Comparison of ENCODE assay signal across 10 mouse cellular contexts in the genomic region with DNA sequence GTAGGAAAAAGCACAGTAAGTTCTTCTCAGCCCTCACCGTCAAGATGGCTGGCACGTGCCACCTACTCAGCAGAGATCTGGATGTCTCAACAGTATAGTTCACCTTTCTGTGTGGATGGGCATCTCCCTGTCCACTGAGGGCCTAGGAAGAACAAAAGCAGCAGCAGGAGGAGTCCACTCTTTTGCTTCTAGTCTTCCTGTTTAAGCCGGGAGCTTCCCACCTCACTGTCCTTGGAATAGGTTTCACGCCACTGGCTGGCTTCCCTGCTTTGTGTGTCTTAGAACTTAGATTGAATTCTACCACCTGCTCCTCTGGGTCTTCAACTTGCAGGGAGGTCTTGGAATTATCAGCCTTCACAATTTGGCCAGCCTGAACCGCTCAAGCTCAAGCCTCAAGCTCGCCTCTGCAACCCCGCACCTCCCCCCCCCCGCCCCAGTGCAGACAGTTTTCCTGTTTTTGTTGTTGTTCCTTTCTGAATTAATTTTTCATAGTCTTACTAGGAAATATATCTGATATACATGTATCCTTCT. TPM values are rescaled to one million over a fixed set of nuclear protein-coding genes. Genes with fewer than 3 reads are reported as not detected.
DNase-seq lines count a peak whose midpoint lies in the region; ATAC-seq and TF ChIP-seq lines count a peak whose summit lies in the region.
"Had no signal": no experiment of that assay in that cellular context is flagged by ENCODE, and none has a peak within 500 bp of the region (broad histone marks: within the 10 kb centered on the region; RNA-seq: fewer than 3 reads in every experiment).

No protein-coding gene starts in this region.

- H3K9me3 ChIP-seq in forebrain, postnatal 0 days (ENCODE audit: low read length), result no peaks in the 10 kb centered on the region
- H3K9me3 ChIP-seq in forebrain, embryonic 12.5 days, result no peaks in the 10 kb centered on the region

- TF ChIP-seq POLR2A in embryonic fibroblast, embryonic 13.5 days (IDR thresholded peaks at IDR 0.05; ENCODE audit: low read depth, low read length), result no peak

- no peak for TF ChIP-seq CTCF in forebrain, postnatal 0 days (IDR thresholded peaks at IDR 0.05; ENCODE audit: low read depth)
- no peak for TF ChIP-seq CTCF in embryonic fibroblast, embryonic 13.5 days (IDR thresholded peaks at IDR 0.05; ENCODE audit: borderline replicate concordance, insufficient read depth, low read length)

- WGBS in forebrain, postnatal 0 days, result 68% methylated on average over 8 of the region's 8 CpGs
- 91% methylated on average over 8 of the region's 8 CpGs for WGBS in forebrain, embryonic 12.5 days

- no peaks in the 10 kb centered on the region for H3K27me3 ChIP-seq in forebrain, postnatal 0 days (ENCODE audit: insufficient read depth, low read length)
- H3K27me3 ChIP-seq in forebrain, embryonic 12.5 days, result no peaks in the 10 kb centered on the region

- H3K36me3 ChIP-seq in forebrain, postnatal 0 days (ENCODE audit: insufficient read depth), result no peaks in the 10 kb centered on the region
- no peaks in the 10 kb centered on the region for H3K36me3 ChIP-seq in forebrain, embryonic 12.5 days (replicated peaks)

- peak overlapping the region; percentile 31; the same call in 1 of the 2 replicates for H3K4me2 ChIP-seq in forebrain, postnatal 0 days (ENCODE audit: low read depth)
- H3K4me2 ChIP-seq in forebrain, embryonic 12.5 days, result no peak overlapping the region

- H3K4me3 ChIP-seq in forebrain, postnatal 0 days (ENCODE audit: low read depth, low read length), result no peak overlapping the region
- H3K4me3 ChIP-seq in forebrain, embryonic 12.5 days (replicated peaks), result no peak overlapping the region
- H3K4me3 ChIP-seq in embryonic fibroblast, embryonic 13.5 days (ENCODE audit: insufficient read depth, low read length), result no peak overlapping the region

- ATAC-seq in forebrain, postnatal 0 days, result no peak
- ATAC-seq in forebrain, embryonic 12.5 days (ENCODE audit: low FRiP score), result no peak

- no peak overlapping the region for H3K9ac ChIP-seq in forebrain, postnatal 0 days
- H3K9ac ChIP-seq in forebrain, embryonic 12.5 days, result no peak overlapping the region

- H3K4me1 ChIP-seq in forebrain, postnatal 0 days (ENCODE audit: insufficient read depth), result no peaks in the 10 kb centered on the region
- no peaks in the 10 kb centered on the region for H3K4me1 ChIP-seq in forebrain, embryonic 12.5 days
- H3K4me1 ChIP-seq in embryonic fibroblast, embryonic 13.5 days (ENCODE audit: control insufficient read depth, insufficient read depth, low read length), result peaks cover 2% of the 10 kb centered on the region; the same call in 1 of the 2 replicates

- peak overlapping the region; percentile 29; the same call in 1 of the 2 replicates for H3K27ac ChIP-seq in forebrain, postnatal 0 days (ENCODE audit: low read depth, low read length)
- no peak overlapping the region for H3K27ac ChIP-seq in forebrain, embryonic 12.5 days
- peak overlapping the region; percentile 6; the same call in 1 of the 2 replicates for H3K27ac ChIP-seq in embryonic fibroblast, embryonic 13.5 days (ENCODE audit: insufficient read depth, low read length)

- DNase-seq in forebrain, postnatal 0 days, result no peak
- peak; percentile 16 to 43 for DNase-seq in kidney, postnatal 4 days
- DNase-seq in kidney, postnatal 14 days, result no peak
- peak; percentile 31 for DNase-seq in lung, postnatal 36 days
- DNase-seq in Muller cell, postnatal 12 days (ENCODE audit: inconsistent ontology term), result no peak
- no peak for DNase-seq in thymus, postnatal 10 days (ENCODE audit: low spot score in 2 of 2)

RNA-seq across cellular contexts. Expression of gene Slc39a12, which starts 45.7 kb away (rescaled TPM):
- total RNA-seq in forebrain, postnatal 0 days (2014; rRNA removed), result 5.5 and 9.3 TPM in 2 replicates
- 2.6 and 3.9 TPM in 2 replicates for polyA plus RNA-seq in forebrain, postnatal 0 days (2015; fragmentation: Nextera tagmentation; extraction: Ambion mirVana)
- polyA plus RNA-seq in forebrain, embryonic 12.5 days (2016; fragmentation: Nextera tagmentation; extraction: Ambion mirVana), result 0.33 and 0.45 TPM in 2 replicates
- not detected in 2 replicates for polyA plus RNA-seq in embryonic fibroblast, embryonic 13.5 days (2011; ENCODE audit: insufficient read length, low read depth, missing spikeins)
- total RNA-seq: megakaryocyte, adult 5-6 weeks; neutrophil, adult 5-6 weeks had no signal

Comparison
In these comparisons a context has a peak if more than half of its experiments do, and no peak if none do; other contexts are left out.
1. DNase-seq: peak in kidney, postnatal 4 days (2 of 2) and lung, postnatal 36 days (single experiment); none in forebrain, postnatal 0 days (single experiment), kidney, postnatal 14 days (single experiment), Muller cell, postnatal 12 days (single experiment) and thymus, postnatal 10 days (0 of 2).